Mouse (Mus musculus) monocyte, adult 5-6 weeks (primary cell): ENCODE results near the gene C1qa. TPM values are rescaled to one million over a fixed set of nuclear protein-coding genes. Genes with fewer than 3 reads are reported as not detected.

Experiments used
- ATAC-seq: fragments of 153-309, 156-312 bp; replicated peaks from 2 replicates; pipeline ENCODE4 v1.8.0; 2017; ENCODE audit warnings: mild to moderate bottlenecking; ENCODE audit not compliant: low TSS enrichment, insufficient number of reproducible peaks, severe bottlenecking, poor library complexity, low FRiP score
- total RNA-seq: library from RNA; stranded (forward); fragments of 200-1000, 200-491, 200-594 nt; gene quantifications from 3 replicates; pipeline ENCODE4 v1.2.3, GENCODE M21; 2017

The C1qa gene
- total RNA-seq, 1 experiment from 2014 or later, result not detected

DNA sequence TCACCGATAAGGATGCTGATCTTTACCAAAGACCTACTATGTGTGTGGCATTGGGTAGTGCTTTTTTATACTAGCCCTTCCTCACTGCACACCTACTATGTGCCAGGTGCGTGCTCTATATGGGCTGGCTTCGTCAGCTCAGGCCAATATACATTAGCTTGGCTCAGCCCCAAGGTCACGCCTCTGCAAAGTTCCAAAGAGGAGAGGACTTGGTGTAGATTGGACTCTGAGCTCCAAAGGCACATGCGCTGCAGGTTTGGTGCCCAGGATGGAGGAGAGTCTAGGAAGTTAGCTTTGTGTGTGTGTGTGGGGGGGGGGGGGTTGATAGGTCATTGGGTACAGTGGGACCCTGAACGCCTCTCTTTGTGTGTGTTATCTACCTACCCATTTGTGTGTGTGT, 30.2 kb downstream of the C1qa start:
- ATAC-seq, result no peak

DNA sequence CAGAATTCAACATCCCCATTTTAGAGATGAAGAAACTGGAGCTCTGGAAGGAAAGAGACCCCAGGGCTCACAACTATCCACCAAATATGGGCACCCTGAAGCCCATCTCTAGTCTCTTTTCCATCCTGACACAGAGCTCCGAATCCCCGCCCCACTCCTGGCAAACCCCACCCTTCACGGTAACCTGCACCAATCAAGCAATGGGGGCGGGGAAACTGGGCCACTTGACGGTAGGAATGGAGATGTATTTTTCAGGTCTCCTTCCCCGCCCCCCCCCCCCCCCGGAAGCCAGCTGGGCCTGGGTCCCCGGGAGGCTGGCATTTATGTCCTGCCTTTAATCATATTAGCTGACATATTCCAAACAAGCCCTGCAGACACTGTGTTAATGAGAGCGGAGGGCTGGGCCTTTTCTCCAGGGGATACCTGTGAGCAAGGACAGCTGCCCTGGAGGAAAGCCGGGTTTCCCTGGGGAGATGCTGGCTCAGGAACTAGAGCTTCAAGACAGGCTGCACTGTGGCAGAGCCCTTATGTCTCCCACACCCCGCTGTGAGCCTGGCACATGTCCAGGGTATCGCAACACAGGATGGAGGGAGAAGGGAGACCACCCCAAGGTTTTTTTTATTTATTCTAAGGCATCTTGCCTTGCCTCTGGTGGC, 30.8 kb downstream of the C1qa start:
- ATAC-seq, result no peak

DNA sequence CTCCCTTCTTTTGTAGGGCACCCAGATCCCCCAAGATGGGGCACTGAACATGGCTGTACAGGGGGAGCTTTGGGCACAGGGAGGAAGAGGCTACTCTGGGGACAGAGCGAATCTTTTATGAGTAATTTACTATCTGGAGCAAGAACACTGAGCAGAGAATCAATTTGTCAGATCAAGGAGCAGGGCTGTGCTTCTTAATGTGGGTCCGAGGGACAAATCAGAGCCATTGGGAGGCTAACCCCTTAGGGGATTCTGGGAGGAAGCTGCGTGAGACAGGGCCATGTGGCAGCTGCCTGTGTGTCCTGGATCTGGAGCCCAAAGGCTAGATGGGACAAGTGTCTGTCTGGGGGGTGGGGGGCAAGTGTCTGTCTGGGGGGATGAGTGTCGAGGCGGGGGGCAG, 33.1 kb downstream of the C1qa start:
- ATAC-seq, result no peak

GRCm38 (mm10) chr4:136864751-136865470, 33.7 kb downstream of the C1qa start:
- ATAC-seq, result no peak

GRCm38 (mm10) chr4:136863517-136863916, 35.1 kb downstream of the C1qa start:
- ATAC-seq, result no peak

GRCm38 (mm10) chr4:136862411-136862810, 36.2 kb downstream of the C1qa start:
- ATAC-seq, result no peak

DNA sequence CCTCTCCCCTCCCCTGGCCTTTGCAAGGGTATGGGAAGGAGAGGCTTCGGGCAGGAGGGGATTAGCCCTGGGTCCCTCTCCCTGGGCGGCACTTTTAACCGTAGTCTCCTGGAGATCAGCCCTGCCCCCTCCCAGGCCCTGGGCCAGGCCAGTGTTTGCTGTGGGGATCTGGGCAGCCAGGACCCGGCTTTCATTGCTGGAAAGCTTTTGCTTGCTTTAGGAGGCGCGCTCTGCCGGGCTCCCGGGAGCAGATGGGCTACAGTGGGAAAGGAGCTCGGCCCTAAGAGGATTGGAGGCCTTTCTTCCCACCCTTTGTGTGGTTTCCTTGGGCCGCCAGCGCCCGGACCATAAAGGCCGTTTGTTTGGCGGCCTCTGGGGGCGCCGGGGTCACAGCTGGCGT, 36.8 kb downstream of the C1qa start:
- ATAC-seq, result no peak

DNA sequence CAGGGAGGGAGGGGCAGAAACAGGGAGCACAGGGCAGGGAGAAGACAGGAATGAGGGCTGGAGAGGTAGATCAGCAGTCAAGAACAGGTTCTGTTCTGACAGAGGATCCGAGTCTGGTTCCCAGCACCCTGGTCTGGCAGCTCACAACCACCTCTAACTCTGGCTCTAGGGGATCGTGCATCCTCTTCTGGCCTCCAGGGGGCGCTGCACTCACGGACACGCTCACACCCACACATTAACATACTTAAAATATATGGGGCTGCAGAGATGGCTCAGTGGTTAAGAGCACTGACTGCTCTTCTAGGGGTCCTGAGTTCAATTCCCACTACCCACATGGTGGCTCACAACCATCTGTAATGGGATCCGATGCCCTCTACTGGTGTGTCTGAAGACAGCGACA, 38.6 kb downstream of the C1qa start:
- ATAC-seq, result no peak

- no peak for ATAC-seq
Observed at GRCm38 (mm10) chr4:136855081-136855480, 43.5 kb downstream of the C1qa start.

DNA sequence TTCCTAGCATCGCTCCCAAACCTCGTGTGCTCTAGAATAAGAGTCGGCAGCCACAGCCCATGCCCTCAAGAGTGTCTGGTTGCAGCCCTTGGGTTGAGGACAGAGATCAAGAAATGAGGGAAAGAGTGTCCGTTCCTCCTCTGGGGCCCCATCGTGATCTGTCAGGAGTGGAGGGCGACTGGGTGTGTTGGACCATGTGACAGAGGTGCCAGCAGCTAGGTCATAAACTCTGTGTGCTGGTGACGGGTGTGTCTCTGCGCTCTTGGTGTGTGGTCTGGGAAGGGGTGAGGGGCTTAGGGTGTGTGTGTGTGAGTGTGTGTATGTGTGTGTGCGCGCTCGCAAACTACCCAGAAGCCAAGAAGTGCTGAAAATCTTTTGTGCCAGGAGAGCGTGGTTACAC, 45.6 kb downstream of the C1qa start:
- ATAC-seq, result no peak

DNA sequence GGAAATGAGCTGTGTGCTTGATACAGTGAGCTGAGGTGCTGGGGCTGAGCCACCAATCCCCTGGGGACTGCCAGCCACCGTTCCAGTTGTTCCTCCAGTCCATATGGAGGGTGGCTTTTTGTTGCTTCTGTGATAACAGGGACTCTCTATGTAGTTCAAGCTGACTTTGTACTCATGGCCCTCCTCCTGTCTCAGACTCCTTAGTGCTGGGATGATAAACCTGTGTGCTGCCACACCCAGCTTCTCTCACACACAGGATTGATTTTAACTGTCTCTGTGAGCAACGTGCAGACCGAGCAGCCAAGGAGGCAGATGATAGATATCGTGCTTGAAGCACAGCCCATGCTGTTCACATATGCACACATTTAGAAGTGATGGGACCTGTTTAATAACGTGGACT, 46.5 kb downstream of the C1qa start:
- no peak for ATAC-seq

DNA sequence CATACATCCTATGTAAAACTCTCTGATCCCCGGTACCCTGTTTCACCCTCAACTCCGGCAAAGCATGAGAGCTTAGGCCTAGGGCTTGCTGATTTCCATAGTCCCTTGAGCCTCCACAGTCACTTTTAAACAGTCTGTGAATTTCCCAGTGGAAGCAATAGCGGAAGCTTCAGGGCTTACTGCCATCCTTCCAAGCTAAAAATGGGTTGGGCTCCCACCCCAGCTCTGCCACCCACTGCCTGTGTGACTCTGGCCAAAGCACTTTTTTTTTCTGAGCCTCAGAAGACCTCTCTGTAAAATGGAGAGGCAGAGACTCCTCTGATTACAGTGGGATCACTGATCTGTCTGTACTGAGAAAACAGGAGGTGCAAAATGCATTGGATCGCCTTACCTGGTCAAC, 50.0 kb downstream of the C1qa start:
- no peak for ATAC-seq

DNA sequence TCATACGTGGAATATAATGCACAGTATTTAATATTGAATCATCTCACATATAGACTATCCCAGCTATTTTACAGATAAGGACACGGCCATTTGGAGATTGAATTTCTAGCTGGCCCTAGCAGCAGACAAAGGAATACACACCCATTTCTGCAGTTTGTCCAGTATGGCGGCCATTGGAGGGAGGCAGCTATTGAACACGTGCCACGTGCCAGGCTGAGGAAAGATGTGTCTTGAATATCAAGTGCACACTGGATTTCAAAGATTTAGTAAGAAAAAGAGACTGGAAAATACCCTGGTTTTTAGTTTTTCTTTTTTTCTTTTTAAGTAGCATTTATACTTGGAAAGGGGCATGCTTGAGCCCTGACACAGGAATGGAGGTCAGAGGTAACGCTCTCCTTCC, 51.4 kb downstream of the C1qa start:
- ATAC-seq, result no peak

Other genes with a start within 250 kb of the C1qa start
- gene Ephb2, start 62.8 kb downstream of the C1qa start, total RNA-seq, result 0.10 TPM in 1 of 3 replicates, not detected in the others
- 0.87 TPM in 1 of 3 replicates, not detected in the others for gene C1qb, start 12.6 kb downstream of the C1qa start, total RNA-seq
- gene C1qc, start 5.7 kb downstream of the C1qa start, total RNA-seq, result not detected in 3 replicates
- gene Epha8, start 58.0 kb upstream of the C1qa start, total RNA-seq, result not detected in 3 replicates
- gene Zbtb40, start 150.0 kb upstream of the C1qa start, total RNA-seq, result 5.5 to 12.1 TPM (median 9.0 TPM) in 3 replicates